ENCODE assay signal across 9 mouse cellular contexts in the genomic region with DNA sequence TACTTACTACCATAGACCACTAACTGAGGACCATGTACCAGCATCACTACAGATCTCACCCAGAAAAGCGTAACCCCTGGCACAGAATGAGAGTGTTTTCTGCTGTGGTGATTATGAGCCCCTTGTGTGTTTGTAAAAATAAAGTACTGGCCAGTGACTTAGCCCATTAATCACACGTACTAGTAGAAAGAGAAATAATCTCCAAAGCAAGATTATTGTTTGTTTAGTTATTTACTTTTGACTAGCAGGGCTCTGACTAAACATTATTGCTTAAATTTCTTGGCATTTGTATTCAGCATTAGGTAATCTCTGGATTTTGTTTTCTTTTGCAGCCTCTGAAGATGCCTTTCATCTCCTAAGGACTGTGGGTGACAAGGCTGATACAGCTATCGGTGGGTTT.
"Had no signal": no experiment of that assay in that cellular context is flagged by ENCODE, and none has a peak within 500 bp of the region (broad histone marks: within the 10 kb centered on the region; RNA-seq: fewer than 3 reads in every experiment).

No protein-coding gene starts in this region.

- H3K27ac ChIP-seq: left cerebral cortex, adult 2 months; liver, embryonic 15.5 days; midbrain, embryonic 10.5 days; neural tube, embryonic 12.5 days; neural tube, embryonic 15.5 days; stomach, postnatal 0 days had no signal

- H3K4me2 ChIP-seq: liver, embryonic 11.5 days; liver, embryonic 15.5 days; neural tube, embryonic 12.5 days; neural tube, embryonic 15.5 days had no signal

- H3K4me3 ChIP-seq: left cerebral cortex, adult 2 months; liver, embryonic 15.5 days; megakaryocyte, embryonic 14.5 days; midbrain, embryonic 10.5 days; neural tube, embryonic 12.5 days; neural tube, embryonic 15.5 days had no signal

- ATAC-seq: intestine, embryonic 16.5 days had no signal

- H3K27me3 ChIP-seq: liver, embryonic 15.5 days; neural tube, embryonic 12.5 days; neural tube, embryonic 15.5 days had no signal

- H3K9me3 ChIP-seq: liver, embryonic 15.5 days; megakaryocyte, embryonic 14.5 days; midbrain, embryonic 10.5 days; neural tube, embryonic 12.5 days; neural tube, embryonic 15.5 days had no signal

- H3K4me1 ChIP-seq: liver, embryonic 15.5 days; midbrain, embryonic 10.5 days; neural tube, embryonic 12.5 days; neural tube, embryonic 15.5 days had no signal

- H3K9ac ChIP-seq: liver, embryonic 15.5 days; neural tube, embryonic 12.5 days; neural tube, embryonic 15.5 days had no signal

- H3K36me3 ChIP-seq: liver, embryonic 15.5 days; midbrain, embryonic 10.5 days; neural tube, embryonic 12.5 days; neural tube, embryonic 15.5 days had no signal
